Mouse (Mus musculus) ovary, postnatal 14 days (tissue): ENCODE data around the gene 1810024B03Rik.
"Not testable (repeated sequence)": the region's sequence is repeated elsewhere in the genome, so short reads cannot be mapped to it uniquely, and the experiment has no call there.

Experiments used
- DNase-seq: peaks from one replicate; pipeline ENCODE4 v3.0.0; 2022; ENCODE audit warnings: low spot score

Gene 1810024B03Rik

GRCm38 (mm10) chr2:127207547-127208451, at the start of gene 1810024B03Rik, which contains the start of gene Snrnp200:
Gene 1810024B03Rik (minus strand): TSS chr2:127208280.
Gene Snrnp200 (plus strand): TSS chr2:127208386.
- DNase-seq: peak; percentile 87

DNA sequence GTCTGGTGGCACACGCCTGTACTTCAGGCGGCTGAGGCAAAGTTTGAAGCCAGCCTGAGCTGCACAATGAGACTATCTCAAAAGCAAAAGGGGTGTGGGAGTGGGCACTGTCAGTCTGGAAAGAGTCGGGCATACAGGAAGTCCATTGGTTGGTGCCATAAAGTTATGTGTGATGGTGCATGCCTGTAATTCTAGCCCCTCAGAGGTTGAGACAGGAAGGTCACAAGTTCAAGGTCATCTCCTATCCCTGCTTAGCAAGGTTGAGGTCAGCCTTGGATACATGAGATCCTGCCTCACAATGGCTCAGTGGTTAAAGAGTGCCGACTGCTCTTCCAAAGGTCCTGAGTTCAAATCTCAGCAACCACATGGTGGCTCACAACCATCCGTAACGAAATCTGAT, 47.2 kb upstream of the 1810024B03Rik start:
- no peak for DNase-seq

DNA sequence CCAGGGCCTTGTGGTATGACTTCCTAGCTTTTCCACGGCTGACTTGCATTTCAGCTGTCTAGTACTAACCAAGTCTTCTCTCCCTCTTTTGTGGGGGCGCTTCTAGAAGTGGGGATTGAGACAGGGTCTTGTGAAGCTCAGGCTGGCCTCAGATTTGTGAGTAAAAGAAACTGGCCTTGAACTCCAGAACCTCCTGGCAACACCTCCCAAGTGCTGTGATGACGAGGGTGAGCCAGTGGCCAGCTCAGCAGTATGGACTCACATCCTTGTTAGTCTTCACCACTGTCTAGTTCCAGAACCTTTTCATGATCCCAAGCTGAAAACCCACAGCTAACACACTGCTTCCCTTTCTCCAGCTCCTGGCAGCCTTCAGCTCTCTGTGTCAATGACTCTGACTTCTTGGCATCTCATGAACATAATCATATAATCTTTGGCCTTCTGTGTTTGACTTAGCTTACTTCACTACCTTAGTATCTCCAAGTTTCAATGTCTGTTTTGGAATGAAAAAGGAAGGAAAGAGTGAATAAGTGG, 46.6 kb upstream of the 1810024B03Rik start:
- DNase-seq: no peak

- no peak for DNase-seq
Observed at GRCm38 (mm10) chr2:127252787-127253186, 44.7 kb upstream of the 1810024B03Rik start.

DNA sequence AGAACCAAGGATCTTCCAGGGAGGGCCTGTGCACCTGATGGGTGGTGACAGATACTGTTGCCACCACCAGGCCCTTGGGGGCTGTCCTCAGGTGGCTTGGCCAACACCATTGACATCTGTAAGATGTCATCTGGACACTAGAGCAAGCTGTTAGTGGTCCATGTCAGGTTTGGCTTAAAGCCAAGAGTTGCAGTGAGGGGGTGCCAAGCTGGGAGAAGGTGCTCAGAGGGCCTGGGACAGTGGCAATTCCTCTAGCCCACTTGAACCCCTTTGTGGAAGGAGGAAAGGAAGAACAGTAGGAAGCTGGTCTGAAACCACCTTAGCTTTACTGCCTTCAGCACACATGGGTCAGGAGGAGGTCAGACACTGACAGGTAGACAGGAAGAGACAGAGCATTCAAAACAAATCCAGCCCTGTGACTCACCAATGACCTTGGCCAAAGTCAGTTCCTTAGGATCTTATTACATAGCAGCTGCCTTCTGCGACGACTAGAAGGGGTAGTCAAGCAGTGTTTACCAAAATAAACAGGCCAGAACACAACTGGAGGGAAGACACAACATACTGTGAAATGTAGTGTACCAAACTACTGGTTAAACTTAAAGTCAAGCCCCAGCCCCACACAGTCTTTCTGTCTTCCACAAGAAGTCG, 43.9 kb upstream of the 1810024B03Rik start:
- no peak for DNase-seq

- DNase-seq: no peak
Observed at GRCm38 (mm10) chr2:127251457-127251856, 43.4 kb upstream of the 1810024B03Rik start.

GRCm38 (mm10) chr2:127250291-127251008, 42.4 kb upstream of the 1810024B03Rik start:
- no peak for DNase-seq

GRCm38 (mm10) chr2:127248334-127249004, 40.4 kb upstream of the 1810024B03Rik start:
- peak; percentile 21 for DNase-seq

DNA sequence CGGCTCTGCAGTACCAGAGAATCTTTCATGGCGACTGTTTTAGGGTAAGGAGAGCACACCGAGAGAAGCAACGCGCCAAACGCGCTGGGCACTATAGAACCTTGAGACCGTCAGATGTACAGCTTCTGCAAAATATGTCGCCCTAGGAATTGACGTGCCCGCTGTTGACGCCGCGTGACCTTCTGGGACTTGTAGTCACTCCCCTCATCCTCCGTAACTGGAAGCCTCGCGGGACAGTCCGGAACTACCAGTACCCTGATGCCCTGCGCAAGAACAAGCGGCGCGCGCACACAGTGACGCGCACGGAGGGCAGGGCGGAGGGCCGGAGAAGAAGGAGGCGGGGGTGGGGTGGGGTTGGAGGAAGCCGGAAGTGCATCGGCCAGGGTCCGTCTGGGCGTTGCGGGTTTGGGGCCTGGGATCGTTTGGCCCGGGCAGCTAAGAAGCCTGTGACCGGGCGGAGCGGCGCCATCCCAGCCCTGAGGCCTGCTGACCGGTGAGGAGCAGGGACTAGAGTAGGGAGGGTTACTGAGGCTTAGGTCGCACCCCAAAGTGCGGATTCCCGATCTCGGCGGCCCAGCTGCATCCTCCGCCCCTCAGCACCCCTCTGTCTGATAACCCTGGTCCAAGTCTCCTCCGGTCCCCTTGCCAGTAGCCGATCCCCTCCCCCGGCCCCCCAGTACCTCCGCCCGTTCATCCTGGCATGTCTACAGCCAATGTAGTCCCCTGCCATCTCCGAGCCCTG, 39.7 kb upstream of the 1810024B03Rik start, which contains the start of the genes Ciao1 and Tmem127:
Gene Ciao1 (minus strand): TSS at position 225 of the 742 bp plus-strand sequence.
Gene Tmem127 (plus strand): TSS at position 317 of the 742 bp plus-strand sequence.
- peak; percentile 93 for DNase-seq

DNA sequence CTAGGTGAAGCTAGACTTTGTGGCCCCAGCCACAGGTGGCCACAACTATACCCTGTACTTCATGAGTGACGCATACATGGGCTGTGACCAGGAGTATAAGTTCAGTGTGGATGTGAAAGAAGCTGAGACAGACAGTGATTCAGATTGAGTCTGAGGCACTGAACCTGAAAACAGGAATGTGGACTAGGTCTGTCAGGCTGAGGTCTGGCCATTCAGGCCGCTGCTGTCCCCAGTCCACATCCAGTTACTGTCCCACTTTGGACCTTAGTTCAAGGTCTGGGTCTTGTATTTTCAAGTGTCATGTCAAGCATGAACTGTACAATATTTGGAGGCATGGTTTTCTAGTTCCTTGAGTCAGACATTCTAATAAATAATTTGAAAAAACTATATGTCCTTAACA, 32.0 kb upstream of the 1810024B03Rik start:
- DNase-seq: no peak

DNA sequence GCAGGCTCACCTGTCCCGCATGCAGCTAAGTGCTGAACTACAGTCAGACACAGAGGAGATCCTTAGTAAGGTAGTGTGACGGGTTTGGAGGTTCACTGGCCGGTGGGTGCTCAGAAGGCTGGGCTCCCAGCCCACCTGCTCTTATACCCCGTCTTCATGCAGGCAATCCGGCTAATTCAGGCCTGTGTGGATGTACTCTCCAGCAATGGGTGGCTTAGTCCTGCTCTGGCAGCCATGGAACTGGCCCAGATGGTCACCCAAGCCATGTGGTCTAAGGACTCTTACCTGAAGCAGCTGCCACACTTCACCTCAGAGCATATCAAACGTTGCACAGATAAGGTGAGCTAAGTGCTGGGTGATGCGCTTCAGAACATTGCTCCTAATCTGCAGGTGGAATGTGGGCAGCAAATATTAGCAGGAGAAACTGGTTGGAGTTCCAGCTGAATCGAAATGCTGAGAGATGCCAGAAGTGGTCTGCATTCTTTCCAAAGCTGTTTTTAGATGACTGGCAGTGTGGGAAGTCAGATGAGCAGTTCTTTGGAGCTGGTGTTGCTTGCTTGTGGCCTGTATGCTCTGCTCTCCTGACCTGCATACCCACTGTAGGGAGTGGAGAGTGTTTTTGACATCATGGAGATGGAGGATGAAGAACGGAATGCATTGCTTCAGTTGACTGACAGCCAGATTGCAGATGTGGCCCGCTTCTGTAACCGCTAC, 30.0 kb upstream of the 1810024B03Rik start:
- no peak for DNase-seq

GRCm38 (mm10) chr2:127225261-127225660, 17.2 kb upstream of the 1810024B03Rik start:
- no peak for DNase-seq

DNA sequence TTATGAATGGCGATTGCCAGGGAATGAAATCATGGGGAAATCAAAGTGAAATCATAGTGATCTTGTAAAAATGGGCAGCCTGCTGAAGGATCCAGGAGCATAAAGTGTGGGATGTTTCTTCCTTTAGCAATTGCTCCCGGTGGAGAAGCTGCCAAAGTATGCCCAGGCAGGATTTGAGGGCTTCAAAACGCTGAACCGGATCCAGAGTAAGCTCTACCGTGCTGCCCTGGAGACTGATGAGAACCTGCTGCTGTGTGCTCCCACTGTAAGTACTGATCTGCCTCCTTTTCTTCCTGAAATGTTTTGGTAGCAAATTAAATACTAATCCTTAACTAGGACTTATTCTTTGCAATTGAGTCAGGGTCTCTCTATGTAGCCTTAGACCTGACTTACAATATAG, 9.7 kb upstream of the 1810024B03Rik start:
- DNase-seq: no peak

DNA sequence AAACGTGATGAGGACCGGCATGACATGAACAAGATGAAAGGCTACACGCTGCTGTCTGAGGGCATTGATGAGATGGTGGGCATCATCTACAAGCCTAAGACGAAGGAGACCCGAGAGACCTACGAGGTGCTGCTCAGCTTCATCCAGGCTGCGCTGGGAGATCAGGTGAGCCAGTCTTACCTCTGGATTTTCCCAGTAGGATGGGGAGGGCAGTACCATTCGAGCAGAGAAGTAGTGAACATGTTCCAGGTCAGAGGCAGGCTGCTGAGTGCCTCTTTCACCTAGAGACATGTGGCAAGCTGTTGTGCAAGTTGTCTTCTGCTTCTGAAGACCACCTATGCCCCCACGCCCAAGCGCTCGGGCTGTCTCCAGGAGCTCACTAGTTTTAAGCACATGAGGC, 2.6 kb upstream of the 1810024B03Rik start:
- no peak for DNase-seq

GRCm38 (mm10) chr2:127208452-127208769, 331 bp upstream of the 1810024B03Rik start:
- no peak for DNase-seq

- no peak for DNase-seq
Observed at GRCm38 (mm10) chr2:127206916-127207315, 1.2 kb downstream of the 1810024B03Rik start.

GRCm38 (mm10) chr2:127205936-127206335, 2.1 kb downstream of the 1810024B03Rik start:
- not testable (repeated sequence) for DNase-seq

DNA sequence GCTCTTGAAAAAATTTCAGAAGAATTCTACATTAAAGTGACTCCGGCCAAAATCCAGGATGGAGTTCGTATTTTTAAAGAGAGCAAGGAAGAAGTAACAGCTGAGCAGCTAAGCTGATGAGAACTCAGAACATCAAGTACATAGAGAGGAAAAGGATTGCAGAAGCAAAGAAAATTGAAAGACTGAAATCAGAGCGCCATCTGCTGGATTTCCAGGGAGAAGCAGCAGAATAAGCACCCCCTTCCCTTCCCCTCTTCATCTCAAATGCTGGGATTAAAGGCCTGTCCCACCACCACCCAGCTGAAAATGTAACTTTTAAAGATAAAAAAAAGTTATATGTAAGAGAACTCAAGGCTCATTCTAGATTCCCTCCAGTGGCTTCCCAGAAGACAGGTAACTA, 3.1 kb downstream of the 1810024B03Rik start:
- DNase-seq: peak; percentile 55

GRCm38 (mm10) chr2:127189574-127189973, 18.5 kb downstream of the 1810024B03Rik start:
- DNase-seq: no peak
